Mouse (Mus musculus): ENCODE data around the gene Mtor. TPM values are rescaled to one million over a fixed set of nuclear protein-coding genes. Genes with fewer than 3 reads are reported as not detected.
A peak's percentile ranks its signal among the peaks of the same experiment; 100 is the strongest.

The Mtor gene
- polyA plus RNA-seq, 1 experiment from 2014 or later, result 23.0 TPM

GRCm38 (mm10) chr4:148469487-148470252, 21.3 kb downstream of the Mtor start:
- no peak for ATAC-seq (ENCODE audit: low read depth)
- peaks cover 7% of the 10 kb centered on the region; the same call in 1 of the 2 replicates for H3K4me1 ChIP-seq (replicated peaks)
- H3K36me3 ChIP-seq, result peaks cover 93% of the 10 kb centered on the region
- no peak overlapping the region for H3K9ac ChIP-seq
- no peak overlapping the region for H3K4me3 ChIP-seq
- H3K27ac ChIP-seq (replicated peaks), result no peak overlapping the region
- 88% methylated on average over 11 of the region's 11 CpGs for WGBS
- no peaks in the 10 kb centered on the region for H3K9me3 ChIP-seq
- no peak overlapping the region for H3K4me2 ChIP-seq
- H3K27me3 ChIP-seq, result no peaks in the 10 kb centered on the region

- no peaks in the 10 kb centered on the region for H3K27me3 ChIP-seq
- no peak overlapping the region for H3K27ac ChIP-seq (replicated peaks)
- no peaks in the 10 kb centered on the region for H3K9me3 ChIP-seq
- H3K4me3 ChIP-seq, result no peak overlapping the region
- no peak overlapping the region for H3K9ac ChIP-seq
- WGBS, result 63% methylated on average over 10 of the region's 10 CpGs
- H3K36me3 ChIP-seq, result peaks cover 93% of the 10 kb centered on the region
- H3K4me1 ChIP-seq (replicated peaks), result peaks cover 7% of the 10 kb centered on the region; the same call in 1 of the 2 replicates
- ATAC-seq (ENCODE audit: low read depth), result no peak
- no peak overlapping the region for H3K4me2 ChIP-seq
These were observed 23.0 kb downstream of the Mtor start for GRCm38 (mm10) chr4:148471363-148471806.

GRCm38 (mm10) chr4:148472436-148473174, 24.2 kb downstream of the Mtor start:
- Histone ChIP-seq H3K27me3 (no peaks in the 10 kb centered on the region), H3K4me2 (no peak overlapping the region), H3K36me3 (peaks cover 93% of the 10 kb centered on the region), H3K9ac (no peak overlapping the region), H3K9me3 (no peaks in the 10 kb centered on the region), H3K27ac (replicated peaks) (no peak overlapping the region), H3K4me1 (replicated peaks) (peaks cover 7% of the 10 kb centered on the region; the same call in 1 of the 2 replicates), H3K4me3 (no peak overlapping the region)
- ATAC-seq (ENCODE audit: low read depth), result no peak
- 91% methylated on average over 8 of the region's 8 CpGs for WGBS

GRCm38 (mm10) chr4:148473496-148473895, 25.1 kb downstream of the Mtor start:
- 66% methylated on average over 5 of the region's 5 CpGs for WGBS
- H3K36me3 ChIP-seq, result peaks cover 91% of the 10 kb centered on the region
- no peak overlapping the region for H3K9ac ChIP-seq
- H3K9me3 ChIP-seq, result no peaks in the 10 kb centered on the region
- no peak overlapping the region for H3K4me2 ChIP-seq
- H3K27ac ChIP-seq (replicated peaks), result no peak overlapping the region
- H3K4me3 ChIP-seq, result no peak overlapping the region
- no peak for ATAC-seq (ENCODE audit: low read depth)
- H3K27me3 ChIP-seq, result no peaks in the 10 kb centered on the region
- peaks cover 7% of the 10 kb centered on the region; the same call in 1 of the 2 replicates for H3K4me1 ChIP-seq (replicated peaks)

- Histone ChIP-seq H3K4me1 (replicated peaks) (no peaks in the 10 kb centered on the region), H3K36me3 (peaks cover 98% of the 10 kb centered on the region), H3K9me3 (no peaks in the 10 kb centered on the region), H3K27me3 (no peaks in the 10 kb centered on the region), H3K4me3 (no peak overlapping the region), H3K9ac (no peak overlapping the region), H3K27ac (replicated peaks) (no peak overlapping the region), H3K4me2 (no peak overlapping the region)
- no peak for ATAC-seq (ENCODE audit: low read depth)
- WGBS, result 97% methylated on average over 2 of the region's 2 CpGs
These were observed 31.8 kb downstream of the Mtor start for GRCm38 (mm10) chr4:148480245-148480644.

GRCm38 (mm10) chr4:148481557-148482168, 33.3 kb downstream of the Mtor start:
- Histone ChIP-seq H3K27ac (replicated peaks) (no peak overlapping the region), H3K27me3 (no peaks in the 10 kb centered on the region)
- no peak for ATAC-seq (ENCODE audit: low read depth)

GRCm38 (mm10) chr4:148484511-148484910, 36.1 kb downstream of the Mtor start:
- no peaks in the 10 kb centered on the region for H3K9me3 ChIP-seq

More at GRCm38 (mm10) chr4:148481557-148482168, 33.3 kb downstream of the Mtor start:
- Histone ChIP-seq H3K4me3 (no peak overlapping the region), H3K4me1 (replicated peaks) (no peaks in the 10 kb centered on the region), H3K9ac (no peak overlapping the region), H3K9me3 (no peaks in the 10 kb centered on the region), H3K36me3 (peaks cover 98% of the 10 kb centered on the region), H3K4me2 (no peak overlapping the region)
- whole genome bisulfite sequencing, result 75% methylated on average over 2 of the region's 2 CpGs

GRCm38 (mm10) chr4:148487841-148488240, 39.4 kb downstream of the Mtor start:
- Histone ChIP-seq H3K9ac (no peak overlapping the region), H3K4me2 (no peak overlapping the region), H3K9me3 (no peaks in the 10 kb centered on the region), H3K4me1 (replicated peaks) (no peaks in the 10 kb centered on the region), H3K36me3 (peaks cover 97% of the 10 kb centered on the region), H3K27ac (replicated peaks) (no peak overlapping the region), H3K27me3 (no peaks in the 10 kb centered on the region), H3K4me3 (no peak overlapping the region)
- ATAC-seq (ENCODE audit: low read depth), result no peak
- 82% methylated on average over 2 of the region's 2 CpGs for WGBS

More at GRCm38 (mm10) chr4:148484511-148484910, 36.1 kb downstream of the Mtor start:
- no peak for ATAC-seq (ENCODE audit: low read depth)
- no peaks in the 10 kb centered on the region for H3K27me3 ChIP-seq
- WGBS, result 96% methylated on average over 12 of the region's 12 CpGs
- H3K4me1 ChIP-seq (replicated peaks), result no peaks in the 10 kb centered on the region
- no peak overlapping the region for H3K4me3 ChIP-seq
- H3K27ac ChIP-seq (replicated peaks), result no peak overlapping the region
- no peak overlapping the region for H3K4me2 ChIP-seq
- no peak overlapping the region for H3K9ac ChIP-seq
- peaks cover 99% of the 10 kb centered on the region for H3K36me3 ChIP-seq

GRCm38 (mm10) chr4:148490502-148490901, 42.1 kb downstream of the Mtor start:
- no peak overlapping the region for H3K27ac ChIP-seq (replicated peaks)
- no peaks in the 10 kb centered on the region for H3K27me3 ChIP-seq
- ATAC-seq (ENCODE audit: low read depth), result no peak
- no peak overlapping the region for H3K9ac ChIP-seq
- no peaks in the 10 kb centered on the region for H3K9me3 ChIP-seq
- peaks cover 2% of the 10 kb centered on the region for H3K4me1 ChIP-seq (replicated peaks)
- no peak overlapping the region for H3K4me2 ChIP-seq
- peaks cover 93% of the 10 kb centered on the region for H3K36me3 ChIP-seq
- no peak overlapping the region for H3K4me3 ChIP-seq
- WGBS, result 76% methylated on average over 6 of the region's 6 CpGs

- no peak overlapping the region for H3K9ac ChIP-seq
- H3K27ac ChIP-seq (replicated peaks), result no peak overlapping the region
- no peaks in the 10 kb centered on the region for H3K27me3 ChIP-seq
- H3K9me3 ChIP-seq, result no peaks in the 10 kb centered on the region
- H3K4me3 ChIP-seq, result no peak overlapping the region
- H3K4me1 ChIP-seq (replicated peaks), result peaks cover 12% of the 10 kb centered on the region
- peaks cover 84% of the 10 kb centered on the region for H3K36me3 ChIP-seq
- WGBS, result 80% methylated on average over 7 of the region's 7 CpGs
- no peak for ATAC-seq (ENCODE audit: low read depth)
- H3K4me2 ChIP-seq, result no peak overlapping the region
These were observed 43.0 kb downstream of the Mtor start for GRCm38 (mm10) chr4:148491448-148491847.

- no peaks in the 10 kb centered on the region for H3K27me3 ChIP-seq
- H3K4me2 ChIP-seq, result no peak overlapping the region
- WGBS, result 96% methylated on average over 6 of the region's 6 CpGs
- peaks cover 75% of the 10 kb centered on the region for H3K36me3 ChIP-seq
- peak overlapping the region; percentile 52; the same call in 1 of the 2 replicates for H3K27ac ChIP-seq (replicated peaks)
- H3K9ac ChIP-seq, result no peak overlapping the region
- peaks cover 13% of the 10 kb centered on the region for H3K4me1 ChIP-seq (replicated peaks)
- no peak for ATAC-seq (ENCODE audit: low read depth)
- H3K4me3 ChIP-seq, result no peak overlapping the region
- no peaks in the 10 kb centered on the region for H3K9me3 ChIP-seq
These were observed 46.7 kb downstream of the Mtor start for GRCm38 (mm10) chr4:148495160-148495559.
